Mouse (Mus musculus) cortical plate, adult 2 months (tissue): ENCODE measurements around the gene Gm37240. TPM values are rescaled to one million over a fixed set of nuclear protein-coding genes. Genes with fewer than 3 reads are reported as not detected.
A peak's percentile ranks its signal among the peaks of the same experiment; 100 is the strongest.

ENCODE experiments used
- H3K27ac ChIP-seq: fragments of 200-500 bp; 2 replicates; pipeline ENCODE4 v1.5.1; 2012; ENCODE audit warnings: low read length, control low read depth, inconsistent platforms; ENCODE audit not compliant: insufficient read depth
- H3K4me1 ChIP-seq: fragments of 200-500 bp; 2 replicates; pipeline ENCODE4 v1.6.1; 2011; ENCODE audit warnings: low read length; ENCODE audit not compliant: control insufficient read depth, insufficient read depth
- H3K4me3 ChIP-seq: fragments of 200-500 bp; 2 replicates; pipeline ENCODE4 v1.5.1; 2011; ENCODE audit warnings: mild to moderate bottlenecking, low read length, control low read depth; ENCODE audit not compliant: insufficient read depth
- CTCF ChIP-seq: fragments of 200-500 bp; IDR thresholded peaks from 2 replicates; pipeline ENCODE4 v1.5.1; 2011; ENCODE audit warnings: mild to moderate bottlenecking, control low read depth, low read length; ENCODE audit not compliant: insufficient read depth; ENCODE audit errors: extremely low read depth
- POLR2A ChIP-seq: fragments of 200-500 bp; IDR thresholded peaks from 2 replicates; pipeline ENCODE4 v1.6.1; 2011; ENCODE audit warnings: mild to moderate bottlenecking, low read length, control low read depth; ENCODE audit not compliant: insufficient read depth; ENCODE audit errors: extremely low read depth
- polyA plus RNA-seq: library from polyadenylated mRNA; depleted of rRNA; stranded (reverse); fragments of >200 nt; gene quantifications from 2 replicates; pipeline ENCODE4 v1.2.3, GENCODE M21; 2012

Gm37240 gene
- polyA plus RNA-seq, 1 experiment = 0.81 TPM

- H3K4me3 ChIP-seq = no peak overlapping the region
- no peak overlapping the region for H3K27ac ChIP-seq
- TF ChIP-seq POLR2A (no peak), CTCF (no peak)
- H3K4me1 ChIP-seq = no peaks in the 10 kb centered on the region; the same call in 1 of the 2 replicates
Measured at GRCm38 (mm10) chr3:84854440-84854839, 1032.9 kb downstream of the Gm37240 start.

GRCm38 (mm10) chr3:84852877-84853276 is 1034.4 kb downstream of the Gm37240 start:
- TF ChIP-seq CTCF (no peak), POLR2A (no peak)

GRCm38 (mm10) chr3:84851801-84852200 is 1035.5 kb downstream of the Gm37240 start:
- no peak overlapping the region for H3K27ac ChIP-seq
- TF ChIP-seq POLR2A (no peak), CTCF (no peak)
- no peak overlapping the region for H3K4me3 ChIP-seq
- H3K4me1 ChIP-seq = no peaks in the 10 kb centered on the region; the same call in 1 of the 2 replicates

More at GRCm38 (mm10) chr3:84852877-84853276, 1034.4 kb downstream of the Gm37240 start:
- Histone ChIP-seq H3K4me1 (no peaks in the 10 kb centered on the region; the same call in 1 of the 2 replicates), H3K27ac (peak overlapping the region; percentile 77; the same call in 1 of the 2 replicates), H3K4me3 (no peak overlapping the region)

- no peaks in the 10 kb centered on the region; the same call in 1 of the 2 replicates for H3K4me1 ChIP-seq
- no peak overlapping the region for H3K27ac ChIP-seq
- H3K4me3 ChIP-seq = no peak overlapping the region
- TF ChIP-seq CTCF (no peak), POLR2A (no peak)
Measured at GRCm38 (mm10) chr3:84850418-84850817, 1036.9 kb downstream of the Gm37240 start.

GRCm38 (mm10) chr3:84848798-84849197 is 1038.5 kb downstream of the Gm37240 start:
- H3K4me1 ChIP-seq = no peaks in the 10 kb centered on the region; the same call in 1 of the 2 replicates
- no peak overlapping the region for H3K27ac ChIP-seq
- TF ChIP-seq POLR2A = no peak
- no peak for TF ChIP-seq CTCF
- no peak overlapping the region for H3K4me3 ChIP-seq

GRCm38 (mm10) chr3:84843594-84843993 is 1043.7 kb downstream of the Gm37240 start:
- TF ChIP-seq CTCF = no peak
- TF ChIP-seq POLR2A = no peak
- Histone ChIP-seq H3K4me1 (no peaks in the 10 kb centered on the region), H3K4me3 (no peak overlapping the region), H3K27ac (no peak overlapping the region)

- Histone ChIP-seq H3K4me1 (no peaks in the 10 kb centered on the region), H3K27ac (no peak overlapping the region), H3K4me3 (no peak overlapping the region)
- TF ChIP-seq POLR2A (no peak), CTCF (no peak)
Measured at GRCm38 (mm10) chr3:84842793-84843192, 1044.5 kb downstream of the Gm37240 start.

GRCm38 (mm10) chr3:84841271-84841670 is 1046.0 kb downstream of the Gm37240 start:
- no peak overlapping the region for H3K4me3 ChIP-seq
- H3K27ac ChIP-seq = no peak overlapping the region
- TF ChIP-seq POLR2A = no peak
- TF ChIP-seq CTCF = no peak
- no peaks in the 10 kb centered on the region for H3K4me1 ChIP-seq

GRCm38 (mm10) chr3:84839499-84839898 is 1047.8 kb downstream of the Gm37240 start:
- Histone ChIP-seq H3K4me3 (no peak overlapping the region), H3K4me1 (no peaks in the 10 kb centered on the region), H3K27ac (no peak overlapping the region)
- no peak for TF ChIP-seq CTCF
- no peak for TF ChIP-seq POLR2A

- no peak overlapping the region for H3K4me3 ChIP-seq
- TF ChIP-seq CTCF = no peak
- no peak for TF ChIP-seq POLR2A
- no peak overlapping the region for H3K27ac ChIP-seq
- no peaks in the 10 kb centered on the region for H3K4me1 ChIP-seq
Measured at GRCm38 (mm10) chr3:84837984-84838383, 1049.3 kb downstream of the Gm37240 start.
